Mouse (Mus musculus) stomach, postnatal 0 days (tissue): ENCODE measurements around the gene Gm9936.

ENCODE experiments used
- CTCF ChIP-seq: IDR thresholded peaks from 2 replicates; pipeline ENCODE4 v1.5.1; 2016; ENCODE audit warnings: antibody characterized with exemption, low read depth, mild to moderate bottlenecking, moderate library complexity
- EP300 ChIP-seq: optimal IDR thresholded peaks from 2 replicates; pipeline ENCODE3; 2016; ENCODE audit warnings: antibody characterized with exemption

- TF ChIP-seq CTCF (no peak), EP300 (no peak)
Observed at GRCm38 (mm10) chr5:114865279-114865678, 6.8 kb upstream of the Gm9936 start.
